Mouse (Mus musculus): ENCODE measurements around the gene Rad54l2. TPM values are rescaled to one million over a fixed set of nuclear protein-coding genes. Genes with fewer than 3 reads are reported as not detected.

Gene Rad54l2
- polyA plus RNA-seq, 1 experiment from 2014 or later: 5.5 TPM

GRCm38 (mm10) chr9:106733690-106734089, 55.3 kb downstream of the Rad54l2 start:
- Histone ChIP-seq H3K4me1 (replicated peaks; ENCODE audit: control insufficient read depth, insufficient read depth, low read length) (no peaks in the 10 kb centered on the region), H3K4me3 (ENCODE audit: low read depth, low read length) (no peak overlapping the region), H3K36me3 (ENCODE audit: control insufficient read depth, insufficient read depth, low read length) (no peaks in the 10 kb centered on the region), H3K27ac (ENCODE audit: low read depth) (no peak overlapping the region), H3K9me3 (ENCODE audit: control insufficient read depth, low read length) (no peaks in the 10 kb centered on the region), H3K9ac (ENCODE audit: low read length) (no peak overlapping the region), H3K4me2 (ENCODE audit: low read length) (no peak overlapping the region), H3K27me3 (replicated peaks; ENCODE audit: control insufficient read depth, insufficient read depth, low read length) (no peaks in the 10 kb centered on the region)
- WGBS: 83% methylated on average over 2 of the region's 2 CpGs
- no peak for ATAC-seq (replicated peaks; ENCODE audit: low FRiP score, low TSS enrichment, low read depth)
- DNase-seq (ENCODE audit: low spot score): no peak

- ATAC-seq (replicated peaks; ENCODE audit: low FRiP score, low TSS enrichment, low read depth) (no peak), DNase-seq (ENCODE audit: low spot score) (no peak)
- Histone ChIP-seq H3K36me3 (ENCODE audit: control insufficient read depth, insufficient read depth, low read length) (no peaks in the 10 kb centered on the region), H3K9ac (ENCODE audit: low read length) (no peak overlapping the region), H3K4me1 (replicated peaks; ENCODE audit: control insufficient read depth, insufficient read depth, low read length) (no peaks in the 10 kb centered on the region), H3K27ac (ENCODE audit: low read depth) (no peak overlapping the region), H3K4me3 (ENCODE audit: low read depth, low read length) (no peak overlapping the region), H3K27me3 (replicated peaks; ENCODE audit: control insufficient read depth, insufficient read depth, low read length) (no peaks in the 10 kb centered on the region), H3K9me3 (ENCODE audit: control insufficient read depth, low read length) (no peaks in the 10 kb centered on the region), H3K4me2 (ENCODE audit: low read length) (no peak overlapping the region)
- 84% methylated on average over 2 of the region's 2 CpGs for WGBS
These were observed 59.6 kb downstream of the Rad54l2 start for GRCm38 (mm10) chr9:106729416-106729815.

GRCm38 (mm10) chr9:106726891-106727290, 62.1 kb downstream of the Rad54l2 start:
- WGBS: 83% methylated on average over 1 of the region's 1 CpGs
- no peak for ATAC-seq (replicated peaks; ENCODE audit: low FRiP score, low TSS enrichment, low read depth)
- Histone ChIP-seq H3K4me3 (ENCODE audit: low read depth, low read length) (no peak overlapping the region), H3K27ac (ENCODE audit: low read depth) (no peak overlapping the region), H3K36me3 (ENCODE audit: control insufficient read depth, insufficient read depth, low read length) (no peaks in the 10 kb centered on the region), H3K4me1 (replicated peaks; ENCODE audit: control insufficient read depth, insufficient read depth, low read length) (no peaks in the 10 kb centered on the region), H3K9me3 (ENCODE audit: control insufficient read depth, low read length) (no peaks in the 10 kb centered on the region), H3K4me2 (ENCODE audit: low read length) (no peak overlapping the region), H3K9ac (ENCODE audit: low read length) (no peak overlapping the region), H3K27me3 (replicated peaks; ENCODE audit: control insufficient read depth, insufficient read depth, low read length) (no peaks in the 10 kb centered on the region)
- no peak for DNase-seq (ENCODE audit: low spot score)

GRCm38 (mm10) chr9:106725435-106725834, 63.6 kb downstream of the Rad54l2 start:
- DNase-seq (ENCODE audit: low spot score): no peak
- Histone ChIP-seq H3K27me3 (replicated peaks; ENCODE audit: control insufficient read depth, insufficient read depth, low read length) (no peaks in the 10 kb centered on the region), H3K27ac (ENCODE audit: low read depth) (no peak overlapping the region), H3K4me2 (ENCODE audit: low read length) (no peak overlapping the region), H3K9me3 (ENCODE audit: control insufficient read depth, low read length) (no peaks in the 10 kb centered on the region), H3K4me3 (ENCODE audit: low read depth, low read length) (no peak overlapping the region), H3K9ac (ENCODE audit: low read length) (no peak overlapping the region), H3K36me3 (ENCODE audit: control insufficient read depth, insufficient read depth, low read length) (peaks cover 10% of the 10 kb centered on the region), H3K4me1 (replicated peaks; ENCODE audit: control insufficient read depth, insufficient read depth, low read length) (no peaks in the 10 kb centered on the region)
- WGBS: 93% methylated on average over 2 of the region's 2 CpGs
- no peak for ATAC-seq (replicated peaks; ENCODE audit: low FRiP score, low TSS enrichment, low read depth)

- Histone ChIP-seq H3K4me1 (replicated peaks; ENCODE audit: control insufficient read depth, insufficient read depth, low read length) (no peaks in the 10 kb centered on the region), H3K4me3 (ENCODE audit: low read depth, low read length) (no peak overlapping the region), H3K9ac (ENCODE audit: low read length) (no peak overlapping the region), H3K27me3 (replicated peaks; ENCODE audit: control insufficient read depth, insufficient read depth, low read length) (no peaks in the 10 kb centered on the region), H3K4me2 (ENCODE audit: low read length) (no peak overlapping the region), H3K36me3 (ENCODE audit: control insufficient read depth, insufficient read depth, low read length) (peaks cover 15% of the 10 kb centered on the region), H3K27ac (ENCODE audit: low read depth) (no peak overlapping the region), H3K9me3 (ENCODE audit: control insufficient read depth, low read length) (no peaks in the 10 kb centered on the region)
- DNase-seq (ENCODE audit: low spot score): no peak
- no peak for ATAC-seq (replicated peaks; ENCODE audit: low FRiP score, low TSS enrichment, low read depth)
- WGBS: 97% methylated on average over 1 of the region's 1 CpGs
These were observed 64.1 kb downstream of the Rad54l2 start for GRCm38 (mm10) chr9:106724864-106725263.

- no peak overlapping the region for H3K4me2 ChIP-seq (ENCODE audit: low read length)
- no peak for ATAC-seq (replicated peaks; ENCODE audit: low FRiP score, low TSS enrichment, low read depth)
- no peak overlapping the region for H3K27ac ChIP-seq (ENCODE audit: low read depth)
- no peak for DNase-seq (ENCODE audit: low spot score)
- peaks cover 84% of the 10 kb centered on the region for H3K36me3 ChIP-seq (ENCODE audit: control insufficient read depth, insufficient read depth, low read length)
- WGBS: 94% methylated on average over 4 of the region's 4 CpGs
- H3K4me1 ChIP-seq (replicated peaks; ENCODE audit: control insufficient read depth, insufficient read depth, low read length): no peaks in the 10 kb centered on the region
- no peak overlapping the region for H3K9ac ChIP-seq (ENCODE audit: low read length)
- no peak overlapping the region for H3K4me3 ChIP-seq (ENCODE audit: low read depth, low read length)
- H3K9me3 ChIP-seq (ENCODE audit: control insufficient read depth, low read length): no peaks in the 10 kb centered on the region
- H3K27me3 ChIP-seq (replicated peaks; ENCODE audit: control insufficient read depth, insufficient read depth, low read length): no peaks in the 10 kb centered on the region
These were observed 72.3 kb downstream of the Rad54l2 start for GRCm38 (mm10) chr9:106716729-106717128.

GRCm38 (mm10) chr9:106716232-106716631, 72.8 kb downstream of the Rad54l2 start:
- H3K4me2 ChIP-seq (ENCODE audit: low read length): no peak overlapping the region
- H3K27me3 ChIP-seq (replicated peaks; ENCODE audit: control insufficient read depth, insufficient read depth, low read length): no peaks in the 10 kb centered on the region
- no peak for ATAC-seq (replicated peaks; ENCODE audit: low FRiP score, low TSS enrichment, low read depth)
- no peak overlapping the region for H3K27ac ChIP-seq (ENCODE audit: low read depth)
- H3K9ac ChIP-seq (ENCODE audit: low read length): no peak overlapping the region
- WGBS: 98% methylated on average over 2 of the region's 2 CpGs
- no peaks in the 10 kb centered on the region for H3K4me1 ChIP-seq (replicated peaks; ENCODE audit: control insufficient read depth, insufficient read depth, low read length)
- DNase-seq (ENCODE audit: low spot score): no peak
- no peak overlapping the region for H3K4me3 ChIP-seq (ENCODE audit: low read depth, low read length)
- H3K36me3 ChIP-seq (ENCODE audit: control insufficient read depth, insufficient read depth, low read length): peaks cover 85% of the 10 kb centered on the region
- no peaks in the 10 kb centered on the region for H3K9me3 ChIP-seq (ENCODE audit: control insufficient read depth, low read length)

GRCm38 (mm10) chr9:106712470-106712869, 76.5 kb downstream of the Rad54l2 start:
- ATAC-seq (replicated peaks; ENCODE audit: low FRiP score, low TSS enrichment, low read depth) (no peak), DNase-seq (ENCODE audit: low spot score) (no peak)
- 94% methylated on average over 2 of the region's 2 CpGs for WGBS
- Histone ChIP-seq H3K27ac (ENCODE audit: low read depth) (no peak overlapping the region), H3K4me3 (ENCODE audit: low read depth, low read length) (no peak overlapping the region), H3K9ac (ENCODE audit: low read length) (no peak overlapping the region), H3K36me3 (ENCODE audit: control insufficient read depth, insufficient read depth, low read length) (peaks cover 87% of the 10 kb centered on the region), H3K4me2 (ENCODE audit: low read length) (no peak overlapping the region), H3K9me3 (ENCODE audit: control insufficient read depth, low read length) (no peaks in the 10 kb centered on the region), H3K4me1 (replicated peaks; ENCODE audit: control insufficient read depth, insufficient read depth, low read length) (no peaks in the 10 kb centered on the region), H3K27me3 (replicated peaks; ENCODE audit: control insufficient read depth, insufficient read depth, low read length) (no peaks in the 10 kb centered on the region)

- H3K9ac ChIP-seq (ENCODE audit: low read length): no peak overlapping the region
- H3K4me2 ChIP-seq (ENCODE audit: low read length): no peak overlapping the region
- 93% methylated on average over 11 of the region's 11 CpGs for WGBS
- no peaks in the 10 kb centered on the region for H3K4me1 ChIP-seq (replicated peaks; ENCODE audit: control insufficient read depth, insufficient read depth, low read length)
- no peaks in the 10 kb centered on the region for H3K27me3 ChIP-seq (replicated peaks; ENCODE audit: control insufficient read depth, insufficient read depth, low read length)
- H3K36me3 ChIP-seq (ENCODE audit: control insufficient read depth, insufficient read depth, low read length): peaks cover 47% of the 10 kb centered on the region
- H3K4me3 ChIP-seq (ENCODE audit: low read depth, low read length): no peak overlapping the region
- no peak overlapping the region for H3K27ac ChIP-seq (ENCODE audit: low read depth)
- H3K9me3 ChIP-seq (ENCODE audit: control insufficient read depth, low read length): no peaks in the 10 kb centered on the region
- DNase-seq (ENCODE audit: low spot score) (no peak), ATAC-seq (replicated peaks; ENCODE audit: low FRiP score, low TSS enrichment, low read depth) (no peak)
These were observed 96.0 kb downstream of the Rad54l2 start for GRCm38 (mm10) chr9:106692973-106693481.

Measured in intestine, embryonic 14.5 days (tissue).